Mouse (Mus musculus): ENCODE measurements at regions not wholly inside any gene's neighbourhood (a gene's known extent, or its start where the extent isn't known, plus 50 kb on each side); places are given as distances from the start of the nearest gene placed in this dataset.

- in situ Hi-C loops (cut with MboI, MseI) = no loop called here
Measured at GRCm38 (mm10) chr1:75997222-75997621, 451.2 kb downstream of the Slc4a3 start.

GRCm38 (mm10) chr1:76001124-76001523, 455.1 kb downstream of the Slc4a3 start:
- in situ Hi-C loops (cut with MboI, MseI) = no loop called here

- in situ Hi-C loops (cut with MboI, MseI) = no loop called here
Measured at GRCm38 (mm10) chr1:76009601-76010000, 463.5 kb downstream of the Slc4a3 start.

- in situ Hi-C loops (cut with MboI, MseI) = no loop called here
Measured at GRCm38 (mm10) chr1:76010212-76010800, 464.2 kb downstream of the Slc4a3 start.

- in situ Hi-C loops (cut with MboI, MseI) = no loop called here
Measured at GRCm38 (mm10) chr1:76018588-76018987, 472.5 kb downstream of the Slc4a3 start.

- in situ Hi-C loops (cut with MboI, MseI) = no loop called here
Measured at GRCm38 (mm10) chr1:76019071-76019470, 473.0 kb downstream of the Slc4a3 start.

- in situ Hi-C loops (cut with MboI, MseI) = no loop called here
Measured at GRCm38 (mm10) chr1:76024650-76025049, 478.6 kb downstream of the Slc4a3 start.

- in situ Hi-C loops (cut with MboI, MseI) = no loop called here
Measured at GRCm38 (mm10) chr1:76025389-76025788, 479.3 kb downstream of the Slc4a3 start.

- in situ Hi-C loops (cut with MboI, MseI) = no loop called here
Measured at GRCm38 (mm10) chr1:76029059-76029458, 483.0 kb downstream of the Slc4a3 start.

- in situ Hi-C loops (cut with MboI, MseI) = no loop called here
Measured at GRCm38 (mm10) chr1:76031171-76031922, 485.3 kb downstream of the Slc4a3 start.

GRCm38 (mm10) chr1:76031923-76032285, 485.8 kb downstream of the Slc4a3 start:
- in situ Hi-C loops (cut with MboI, MseI) = no loop called here

GRCm38 (mm10) chr1:76032626-76033025, 486.6 kb downstream of the Slc4a3 start:
- in situ Hi-C loops (cut with MboI, MseI) = no loop called here

GRCm38 (mm10) chr1:76036316-76036715, 490.2 kb downstream of the Slc4a3 start:
- in situ Hi-C loops (cut with MboI, MseI) = no loop called here

- in situ Hi-C loops (cut with MboI, MseI) = no loop called here
Measured at GRCm38 (mm10) chr1:76039029-76039655, 493.1 kb downstream of the Slc4a3 start.

- in situ Hi-C loops (cut with MboI, MseI) = no loop called here
Measured at GRCm38 (mm10) chr1:76039661-76040060, 493.6 kb downstream of the Slc4a3 start.

- in situ Hi-C loops (cut with MboI, MseI) = no loop called here
Measured at GRCm38 (mm10) chr1:76050264-76050663, 504.2 kb downstream of the Slc4a3 start.

- in situ Hi-C loops (cut with MboI, MseI) = no loop called here
Measured at GRCm38 (mm10) chr1:76053378-76054171, 507.5 kb downstream of the Slc4a3 start.

- in situ Hi-C loops (cut with MboI, MseI) = no loop called here
Measured at GRCm38 (mm10) chr1:76065783-76066182, 519.7 kb downstream of the Slc4a3 start.

- in situ Hi-C loops (cut with MboI, MseI) = no loop called here
Measured at GRCm38 (mm10) chr1:76070831-76071321, 524.8 kb downstream of the Slc4a3 start.

- in situ Hi-C loops (cut with MboI, MseI) = no loop called here
Measured at GRCm38 (mm10) chr1:76075213-76075612, 529.1 kb downstream of the Slc4a3 start.

GRCm38 (mm10) chr1:76075685-76076455, 529.8 kb downstream of the Slc4a3 start:
- in situ Hi-C loops (cut with MboI, MseI) = no loop called here

Measured in T-helper 1 cell (primary cell).